Comparison of ENCODE assay signal across 8 mouse cellular contexts in genomic region chr15:80219211-80219610, GRCm38 (mm10). TPM values are rescaled to one million over a fixed set of nuclear protein-coding genes. Genes with fewer than 3 reads are reported as not detected.
DNase-seq lines count a peak whose midpoint lies in the region; ATAC-seq and TF ChIP-seq lines count a peak whose summit lies in the region.

No protein-coding gene starts in this region.

- ATAC-seq in liver, embryonic 16.5 days (ENCODE audit: low read depth): 0 out of 2 replicates have a peak, but pooled peaks have one; percentile 9

- peak overlapping the region; percentile 7; the same call in 1 of the 2 replicates for H3K4me2 ChIP-seq in liver, embryonic 16.5 days (ENCODE audit: low read depth, low read length)

- 15% methylated on average over 14 of the region's 14 CpGs for WGBS in liver, embryonic 16.5 days (ENCODE audit: insufficient replicate concordance)

- no peak overlapping the region for H3K9ac ChIP-seq in ES-Bruce4 (ENCODE audit: low read depth, poor library complexity, severe bottlenecking)
- H3K9ac ChIP-seq in liver, embryonic 16.5 days (ENCODE audit: low read depth, low read length): no peak overlapping the region

- peak; percentile 97 for TF ChIP-seq EP300 in ES-Bruce4 (IDR thresholded peaks at IDR 0.05; ENCODE audit: insufficient read depth, low read depth, low read length)

- peak; percentile 34 to 57 for DNase-seq in adrenal gland, adult (ENCODE audit: inconsistent age in 2 of 2, low spot score in 1 of 2)
- no peak for DNase-seq in adrenal gland, postnatal 4 days (ENCODE audit: low spot score in 2 of 2)
- DNase-seq in retina, embryonic 14.5 days (ENCODE audit: low spot score): peak; percentile 33
- no peak for DNase-seq in cerebellum, adult 9-10 months
- no peak for DNase-seq in frontal cortex, postnatal 14 days (ENCODE audit: low spot score in 2 of 2)

- TF ChIP-seq CTCF in ES-Bruce4 (IDR thresholded peaks at IDR 0.05; ENCODE audit: low read depth, low read length): no peak
- no peak for TF ChIP-seq CTCF in embryonic fibroblast, embryonic 13.5 days (IDR thresholded peaks at IDR 0.05; ENCODE audit: borderline replicate concordance, insufficient read depth, low read length)

- peaks cover 5% of the 10 kb centered on the region for H3K4me1 ChIP-seq in ES-Bruce4 (ENCODE audit: control insufficient read depth, insufficient read depth, low read length)
- H3K4me1 ChIP-seq in embryonic fibroblast, embryonic 13.5 days (ENCODE audit: control insufficient read depth, insufficient read depth, low read length): peaks cover 12% of the 10 kb centered on the region
- H3K4me1 ChIP-seq in liver, embryonic 16.5 days (ENCODE audit: control insufficient read depth, low read depth, low read length): peaks cover 2% of the 10 kb centered on the region

- peak overlapping the region; percentile 67 for H3K27ac ChIP-seq in ES-Bruce4 (ENCODE audit: insufficient read depth, low read length)
- H3K27ac ChIP-seq in embryonic fibroblast, embryonic 13.5 days (ENCODE audit: insufficient read depth, low read length): peak overlapping the region; percentile 59
- no peak overlapping the region for H3K27ac ChIP-seq in liver, embryonic 16.5 days (ENCODE audit: low read length)

- peak overlapping the region; percentile 62 for H3K4me3 ChIP-seq in ES-Bruce4 (ENCODE audit: low read depth, low read length)
- H3K4me3 ChIP-seq in embryonic fibroblast, embryonic 13.5 days (ENCODE audit: insufficient read depth, low read length): no peak overlapping the region
- H3K4me3 ChIP-seq in liver, embryonic 16.5 days (ENCODE audit: low read depth, low read length): no peak overlapping the region

- H3K36me3 ChIP-seq in ES-Bruce4 (ENCODE audit: control insufficient read depth, insufficient read depth, low read length, poor library complexity, severe bottlenecking): no peaks in the 10 kb centered on the region
- H3K36me3 ChIP-seq in liver, embryonic 16.5 days (ENCODE audit: control insufficient read depth, insufficient read depth): no peaks in the 10 kb centered on the region

- TF ChIP-seq POLR2A in ES-Bruce4 (IDR thresholded peaks at IDR 0.05; ENCODE audit: insufficient read depth, low read length): peak; percentile 8
- TF ChIP-seq POLR2A in embryonic fibroblast, embryonic 13.5 days (IDR thresholded peaks at IDR 0.05; ENCODE audit: low read depth, low read length): no peak

- no peaks in the 10 kb centered on the region for H3K9me3 ChIP-seq in ES-Bruce4 (replicated peaks; ENCODE audit: control insufficient read depth, insufficient read depth, low read length, poor library complexity, severe bottlenecking)
- H3K9me3 ChIP-seq in liver, embryonic 16.5 days (replicated peaks; ENCODE audit: control insufficient read depth, low read length): no peaks in the 10 kb centered on the region

- H3K27me3 ChIP-seq in ES-Bruce4 (ENCODE audit: control insufficient read depth, insufficient read depth, low read length, poor library complexity, severe bottlenecking): no peaks in the 10 kb centered on the region
- no peaks in the 10 kb centered on the region for H3K27me3 ChIP-seq in liver, embryonic 16.5 days (ENCODE audit: control insufficient read depth, insufficient read depth, low read depth, low read length)

RNA-seq across cellular contexts. Expression of gene Mief1, which starts 14.6 kb away (rescaled TPM):
- 10 to 100 TPM; 41.9 to 46.6 TPM for total RNA-seq in adrenal gland, postnatal 4 days (2021)
- 35.7 and 38.4 TPM in 2 replicates for polyA plus RNA-seq in ES-Bruce4 (2011; ENCODE audit: insufficient read depth, insufficient read length, low read depth, missing spikeins)
- 22.7 and 22.8 TPM in 2 replicates for polyA plus RNA-seq in embryonic fibroblast, embryonic 13.5 days (2011; ENCODE audit: insufficient read length, low read depth, missing spikeins)
- 14.4 and 16.0 TPM in 2 replicates for polyA plus RNA-seq in liver, embryonic 16.5 days (2015; fragmentation: Nextera tagmentation; extraction: Ambion mirVana)

RNA-seq across cellular contexts. Expression of gene AC140267.1, which starts 16.4 kb away (rescaled TPM):
- total RNA-seq in adrenal gland, postnatal 4 days (2021): 1 to 10 TPM; 7.3 to 8.9 TPM
- polyA plus RNA-seq in ES-Bruce4 (2011; ENCODE audit: insufficient read depth, insufficient read length, low read depth, missing spikeins): not detected in 2 replicates
- polyA plus RNA-seq in embryonic fibroblast, embryonic 13.5 days (2011; ENCODE audit: insufficient read length, low read depth, missing spikeins): not detected in 2 replicates
- polyA plus RNA-seq in liver, embryonic 16.5 days (2015; fragmentation: Nextera tagmentation; extraction: Ambion mirVana): not detected in 2 replicates

RNA-seq across cellular contexts. Expression of gene Atf4, which starts 35.8 kb away (rescaled TPM):
- 100 to 1,000 TPM; 145 to 157 TPM for total RNA-seq in adrenal gland, postnatal 4 days (2021)
- polyA plus RNA-seq in ES-Bruce4 (2011; ENCODE audit: insufficient read depth, insufficient read length, low read depth, missing spikeins): 193 and 198 TPM in 2 replicates
- 364 and 499 TPM in 2 replicates for polyA plus RNA-seq in embryonic fibroblast, embryonic 13.5 days (2011; ENCODE audit: insufficient read length, low read depth, missing spikeins)
- polyA plus RNA-seq in liver, embryonic 16.5 days (2015; fragmentation: Nextera tagmentation; extraction: Ambion mirVana): 138 and 139 TPM in 2 replicates

RNA-seq across cellular contexts. Expression of gene Rps19bp1, which starts 44.9 kb away (rescaled TPM):
- 10 to 100 TPM; 35.7 to 41.1 TPM for total RNA-seq in adrenal gland, postnatal 4 days (2021)
- polyA plus RNA-seq in ES-Bruce4 (2011; ENCODE audit: insufficient read depth, insufficient read length, low read depth, missing spikeins): 28.1 and 33.2 TPM in 2 replicates
- polyA plus RNA-seq in embryonic fibroblast, embryonic 13.5 days (2011; ENCODE audit: insufficient read length, low read depth, missing spikeins): 20.1 and 25.9 TPM in 2 replicates
- polyA plus RNA-seq in liver, embryonic 16.5 days (2015; fragmentation: Nextera tagmentation; extraction: Ambion mirVana): 21.2 and 24.9 TPM in 2 replicates

RNA-seq across cellular contexts. Expression of gene Mgat3, which starts 45.7 kb away (rescaled TPM):
- 10 to 100 TPM; 12.4 to 15.4 TPM for total RNA-seq in adrenal gland, postnatal 4 days (2021)
- polyA plus RNA-seq in ES-Bruce4 (2011; ENCODE audit: insufficient read depth, insufficient read length, low read depth, missing spikeins): 6.2 and 6.3 TPM in 2 replicates
- polyA plus RNA-seq in embryonic fibroblast, embryonic 13.5 days (2011; ENCODE audit: insufficient read length, low read depth, missing spikeins): 12.4 and 12.6 TPM in 2 replicates
- 0.36 and 0.55 TPM in 2 replicates for polyA plus RNA-seq in liver, embryonic 16.5 days (2015; fragmentation: Nextera tagmentation; extraction: Ambion mirVana)

Comparison
In these comparisons a context has a peak if more than half of its experiments do, and no peak if none do; other contexts are left out.
1. DNase-seq: peak in adrenal gland, adult (2 of 2) and retina, embryonic 14.5 days (single experiment); none in adrenal gland, postnatal 4 days (0 of 2), cerebellum, adult 9-10 months (single experiment) and frontal cortex, postnatal 14 days (0 of 2).